Mouse (Mus musculus): ENCODE data around the gene Tet2. TPM values are rescaled to one million over a fixed set of nuclear protein-coding genes. Genes with fewer than 3 reads are reported as not detected.

Tet2 gene
- total RNA-seq, 2 experiments from 2014 or later, result 49.2 to 49.7 TPM

DNA sequence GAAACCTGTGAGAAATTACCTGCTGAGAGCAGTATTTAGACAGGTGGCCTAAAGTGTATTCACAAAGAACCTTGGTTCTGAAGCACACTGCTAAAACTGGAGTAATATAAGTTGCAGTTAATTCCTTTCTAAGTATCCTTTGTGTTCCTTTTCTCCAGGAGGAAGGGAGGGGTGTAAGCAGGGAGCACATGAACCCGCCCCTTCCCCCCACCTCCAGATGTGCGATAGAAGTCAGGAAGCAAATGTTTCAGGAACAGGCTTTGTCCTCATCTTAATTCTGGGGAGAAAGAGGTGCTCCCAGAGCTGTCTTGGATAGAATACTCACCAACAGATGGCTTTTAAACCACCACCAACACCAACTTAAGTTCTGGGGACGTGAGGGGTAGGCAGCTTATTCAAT is 82.9 kb downstream of the Tet2 start:
- DNase-seq (ENCODE audit: low spot score in 2 of 2), result no peak

DNA sequence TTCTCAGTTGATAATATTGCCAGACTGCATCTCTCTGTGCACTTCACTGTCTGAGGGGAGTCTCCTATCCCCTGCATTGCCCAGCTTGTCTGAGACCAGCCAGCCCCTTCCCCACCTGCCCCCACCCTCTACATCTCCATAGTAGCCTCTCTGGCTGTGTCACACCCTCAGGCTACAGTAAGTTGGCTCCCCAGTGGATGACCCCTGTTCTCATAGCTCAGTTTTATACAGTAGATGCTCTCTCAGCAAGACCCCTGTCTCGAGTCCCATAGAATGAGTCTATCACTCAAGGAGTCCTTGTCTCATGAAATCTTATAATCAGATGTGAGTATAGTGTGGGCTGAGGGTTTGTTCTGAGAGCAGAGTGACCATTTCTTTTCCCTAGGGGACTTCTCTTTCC is 85.8 kb downstream of the Tet2 start:
- no peak for DNase-seq (ENCODE audit: low spot score in 2 of 2)

DNA sequence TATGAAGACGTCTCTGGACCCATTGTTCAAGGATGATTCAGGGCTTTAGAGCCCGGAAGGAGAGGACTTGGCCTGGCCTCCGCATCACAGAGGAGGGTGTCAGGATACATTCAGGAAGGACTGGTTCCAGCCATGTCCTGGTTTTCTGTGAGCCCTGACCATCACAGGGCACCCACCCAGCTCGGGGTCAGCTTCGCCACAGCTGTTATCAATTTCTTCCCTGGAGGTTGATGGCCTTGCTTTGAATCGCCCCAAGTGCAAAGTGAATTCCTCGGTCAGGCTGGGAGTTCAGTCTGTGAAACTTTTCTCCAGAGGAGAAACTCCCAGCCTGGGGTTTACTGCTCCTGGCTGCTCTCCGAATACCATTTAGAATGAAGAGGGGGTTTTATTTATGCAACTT is 91.0 kb downstream of the Tet2 start:
- DNase-seq (ENCODE audit: low spot score in 2 of 2), result no peak

DNA sequence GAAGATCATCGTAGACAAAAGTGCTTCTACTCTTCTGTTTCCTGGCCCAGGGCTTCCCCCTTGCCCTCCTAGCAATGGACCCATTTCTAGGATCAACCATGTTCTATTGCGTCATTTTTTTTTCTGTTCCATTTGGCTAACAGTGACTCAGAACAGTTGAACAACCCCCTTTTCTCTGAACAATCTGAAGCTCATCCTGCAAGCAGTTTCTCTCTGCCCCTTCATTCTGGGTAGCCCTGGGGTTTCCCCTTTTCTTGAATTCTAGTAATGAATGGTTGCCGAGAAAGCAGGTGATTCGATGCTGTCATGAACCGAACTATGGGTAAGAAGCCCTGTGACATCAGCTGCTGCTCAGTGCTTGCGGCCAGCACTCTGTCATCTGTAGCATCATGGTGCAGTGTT is 108.0 kb downstream of the Tet2 start:
- no peak for DNase-seq (ENCODE audit: low spot score in 2 of 2)

DNA sequence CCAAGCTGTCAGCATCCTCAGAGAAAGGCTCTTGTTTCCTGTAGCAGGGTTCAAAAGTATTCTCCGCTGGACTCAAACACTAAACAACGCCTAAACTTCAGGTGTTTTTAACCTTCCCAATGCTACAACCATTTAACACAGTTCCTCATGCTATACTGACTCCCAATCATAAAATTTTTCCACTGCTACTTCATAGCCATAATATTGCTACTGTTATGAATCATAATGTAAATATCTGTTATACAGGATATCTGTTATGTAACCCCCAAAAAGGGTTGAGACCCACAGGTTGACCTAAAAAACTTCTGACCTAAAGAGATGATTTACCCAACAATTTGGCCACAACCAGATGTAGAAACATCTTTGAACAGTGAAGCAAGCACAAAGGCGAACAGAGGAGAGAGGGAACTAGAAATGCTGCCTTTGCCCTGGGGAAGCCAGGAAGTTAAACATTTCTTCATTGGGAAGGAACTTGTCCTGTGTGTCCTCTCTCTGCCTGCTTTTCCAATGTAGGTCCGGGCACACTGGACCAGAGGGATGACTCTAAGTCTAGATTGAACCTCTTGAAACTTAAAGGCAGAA is 108.6 kb downstream of the Tet2 start:
- DNase-seq (ENCODE audit: low spot score in 2 of 2), result no peak

DNA sequence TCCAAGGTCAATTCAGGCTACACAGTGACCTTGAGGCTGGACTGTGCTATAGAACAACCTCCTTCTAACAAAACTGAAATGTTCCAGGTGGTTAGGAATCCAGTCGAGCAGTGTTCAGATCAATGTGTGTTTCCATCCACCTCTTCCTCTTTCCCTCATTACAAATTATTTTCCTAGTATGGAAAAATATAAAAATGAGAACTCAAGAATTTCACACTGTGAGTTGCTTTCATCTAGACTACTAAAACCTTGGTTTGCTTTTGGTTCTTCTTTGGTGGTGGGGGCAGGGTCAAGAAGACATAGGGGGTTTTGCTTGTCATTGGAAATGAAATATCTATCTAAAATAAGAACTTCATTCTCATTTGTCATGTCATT is 109.2 kb downstream of the Tet2 start:
- DNase-seq (ENCODE audit: low spot score in 2 of 2), result no peak

DNA sequence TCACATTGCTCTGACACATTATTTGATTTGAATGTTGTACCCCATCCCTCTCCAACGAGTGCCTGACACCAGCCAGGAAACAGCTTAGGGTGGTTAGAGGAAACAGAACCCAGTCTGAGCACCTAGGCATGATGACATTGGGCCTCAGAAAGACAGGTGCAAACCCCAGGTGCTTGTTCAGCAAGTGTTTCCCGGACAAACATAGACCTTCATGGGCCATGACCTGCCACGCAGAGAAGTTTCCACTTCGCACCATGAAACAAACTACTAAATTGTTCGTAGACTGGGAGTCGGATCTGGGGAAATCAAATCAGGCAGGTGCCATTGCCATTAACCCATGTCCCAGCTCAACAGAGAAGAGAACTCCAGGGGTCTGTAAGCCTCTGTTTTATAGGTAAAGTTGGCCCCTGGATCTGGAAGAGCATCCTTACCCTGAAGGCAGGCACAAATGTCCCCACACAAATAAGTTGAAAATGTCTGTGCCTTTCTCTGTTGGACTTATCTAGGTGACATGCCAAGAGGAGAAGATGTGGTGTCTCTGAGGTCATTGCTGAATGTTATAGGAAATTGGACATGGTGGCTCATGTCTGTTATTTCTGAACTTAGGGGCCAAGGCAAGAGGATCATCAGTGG is 109.7 kb downstream of the Tet2 start:
- DNase-seq (ENCODE audit: low spot score in 2 of 2), result no peak

DNA sequence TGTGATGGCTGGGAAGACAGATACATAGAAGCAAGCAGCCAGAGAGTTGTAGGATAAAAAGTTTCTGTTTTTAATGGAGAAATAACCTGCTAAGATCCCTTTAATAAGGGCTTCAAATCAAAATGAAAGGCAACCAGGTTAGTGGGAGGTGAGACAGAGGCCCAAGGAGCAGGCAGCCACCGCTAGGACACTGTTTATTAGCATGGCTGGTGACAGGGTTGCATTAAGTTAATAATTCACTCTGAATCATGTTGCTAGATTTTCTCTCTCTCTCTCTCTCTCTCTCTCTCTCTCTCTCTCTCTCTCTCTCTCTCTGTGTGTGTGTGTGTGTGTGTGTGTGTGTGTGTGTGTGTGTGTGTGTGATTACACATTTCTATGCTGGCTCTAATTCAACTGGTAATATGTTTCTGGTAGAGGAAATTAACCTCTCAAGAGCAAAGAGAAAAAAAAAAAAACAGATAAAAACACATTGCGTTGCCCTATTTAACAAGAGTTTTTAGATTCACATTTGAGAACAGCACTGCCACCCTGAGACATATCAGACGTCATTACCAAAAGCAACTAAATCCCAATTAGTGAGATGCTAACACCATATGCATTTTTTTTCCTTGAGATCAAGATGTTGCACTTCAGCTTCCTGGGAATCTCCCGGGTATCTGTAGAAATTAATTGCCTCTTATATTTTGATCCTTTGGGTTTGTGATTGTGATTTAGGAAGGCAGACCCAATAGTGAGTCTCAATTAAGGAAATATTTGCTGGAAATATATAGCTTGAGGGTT is 115.4 kb downstream of the Tet2 start:
- no peak for DNase-seq (ENCODE audit: low spot score in 2 of 2)

DNA sequence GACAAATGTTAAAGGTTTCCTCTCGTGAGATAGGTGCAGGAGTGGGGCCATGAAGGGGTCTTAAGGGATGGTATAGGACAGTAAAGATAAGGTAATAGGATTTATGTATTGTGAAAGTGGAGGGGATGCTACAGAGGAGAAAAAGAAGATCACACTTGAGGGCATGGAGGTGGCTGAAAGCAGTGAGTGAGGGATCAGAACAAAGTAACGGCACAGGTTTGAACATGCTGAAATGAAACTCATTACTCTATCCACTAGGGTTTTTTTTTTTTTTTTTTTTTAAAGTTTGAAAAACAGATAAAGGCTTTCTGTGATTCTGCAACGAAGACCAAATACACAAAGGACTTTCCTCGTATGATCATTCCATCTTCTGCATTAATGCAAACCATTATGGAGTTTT is 116.9 kb downstream of the Tet2 start:
- no peak for DNase-seq (ENCODE audit: low spot score in 2 of 2)

DNA sequence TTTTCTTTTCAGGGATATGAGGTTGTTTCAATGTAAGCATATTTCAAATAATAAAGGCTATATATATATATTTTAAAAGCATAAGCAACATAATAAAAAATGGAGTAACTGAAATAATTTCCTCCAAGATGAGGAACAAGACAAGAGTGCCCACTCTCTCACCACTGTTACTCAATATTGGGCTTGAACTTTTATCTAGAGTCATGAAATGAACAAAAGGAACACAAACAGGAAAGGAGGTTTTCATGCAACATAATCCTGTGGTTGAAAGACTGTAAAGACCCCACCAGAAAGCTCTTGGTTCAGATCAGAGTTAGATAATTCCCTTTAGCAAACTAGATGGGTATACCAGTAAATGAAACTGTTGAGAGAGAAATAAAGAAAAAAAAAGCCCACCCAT is 121.9 kb downstream of the Tet2 start:
- DNase-seq (ENCODE audit: low spot score in 2 of 2), result no peak

DNA sequence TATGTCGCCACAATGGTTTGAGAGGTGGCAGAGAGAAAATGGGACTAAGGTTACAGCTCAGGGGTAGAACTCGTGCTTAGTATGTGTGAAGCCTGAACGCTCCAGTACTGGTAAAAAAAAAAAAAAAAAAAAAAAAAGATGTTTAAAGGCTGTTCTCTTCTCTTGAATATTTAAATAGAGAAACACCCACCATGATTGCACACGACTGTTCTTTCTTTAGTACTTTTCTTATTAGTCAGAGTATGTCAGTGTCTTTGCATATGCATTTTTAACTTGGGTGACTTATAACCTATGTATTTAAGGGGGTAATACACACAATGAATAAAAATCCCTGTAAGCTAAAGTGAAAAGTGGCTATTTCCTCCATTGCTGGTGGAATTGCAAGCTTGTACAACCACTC is 130.2 kb downstream of the Tet2 start:
- DNase-seq (ENCODE audit: low spot score in 2 of 2), result no peak

Small RNA genes within 50 kb of the gene (microRNA-seq; reads per million reads assigned to microRNA genes)
- 0 reads per million in 2 experiments for gene Gm25042

Other genes with a start within 250 kb of the Tet2 start
- gene Ppa2, start 235.0 kb downstream of the Tet2 start, total RNA-seq (2021), result 10 to 100 TPM; 47.9 to 50.3 TPM

Measured in layer of hippocampus, postnatal 14 days (tissue).